Mouse (Mus musculus) intestine, embryonic 15.5 days (tissue): Measurements from ENCODE around the gene Adcy9. TPM values are rescaled to one million over a fixed set of nuclear protein-coding genes. Genes with fewer than 3 reads are reported as not detected.
"Not testable (repeated sequence)": the region's sequence is repeated elsewhere in the genome, so short reads cannot be mapped to it uniquely, and the experiment has no call there.

Experiments
- ATAC-seq: fragments of 200-750 bp; cut with Nextera tagmentation; 2 replicates; pipeline ENCODE4 v1.8.0; 2017; ENCODE audit warnings: moderate TSS enrichment, moderate library complexity
- H3K27ac ChIP-seq: fragments of 300-500 bp; sonication (generic); 2 replicates; pipeline ENCODE4 v1.5.1; 2015; ENCODE audit warnings: mild to moderate bottlenecking, inconsistent platforms
- H3K27me3 ChIP-seq: fragments of 300-500 bp; sonication (generic); replicated peaks from 2 replicates; pipeline ENCODE4 v1.6.1; 2015; ENCODE audit warnings: inconsistent platforms
- H3K36me3 ChIP-seq: fragments of 300-500 bp; sonication (generic); 2 replicates; pipeline ENCODE4 v1.6.1; 2015; ENCODE audit warnings: inconsistent platforms
- H3K4me1 ChIP-seq: fragments of 300-500 bp; sonication (generic); replicated peaks from 2 replicates; pipeline ENCODE4 v1.6.1; 2015; ENCODE audit warnings: inconsistent platforms
- H3K4me2 ChIP-seq: fragments of 300-500 bp; sonication (generic); replicated peaks from 2 replicates; pipeline ENCODE4 v1.6.1; 2015; ENCODE audit warnings: mild to moderate bottlenecking, inconsistent platforms
- H3K4me3 ChIP-seq: fragments of 300-500 bp; sonication (generic); replicated peaks from 2 replicates; pipeline ENCODE4 v1.5.1; 2015; ENCODE audit warnings: inconsistent platforms
- H3K9ac ChIP-seq: fragments of 300-500 bp; sonication (generic); 2 replicates; pipeline ENCODE4 v1.6.1; 2015; ENCODE audit warnings: inconsistent platforms
- H3K9me3 ChIP-seq: fragments of 300-500 bp; sonication (generic); 2 replicates; pipeline ENCODE4 v1.6.1; 2016; ENCODE audit warnings: inconsistent platforms
- WGBS: fragments of 180-500 bp; shearing (Covaris S2); methylation state at CpG from one replicate; pipeline ENCODE4 v1.1.7; 2015; 5-methylcytosine and 5-hydroxymethylcytosine counted together
- polyA plus RNA-seq: library from polyadenylated mRNA; unstranded; fragments of >200 nt; fragmentation: Nextera tagmentation; extraction: Ambion mirVana; gene quantifications from 2 replicates; pipeline ENCODE4 v1.2.1, GENCODE M21; 2015

Gene Adcy9
- polyA plus RNA-seq, 1 experiment from 2014 or later: 1.5 TPM

DNA sequence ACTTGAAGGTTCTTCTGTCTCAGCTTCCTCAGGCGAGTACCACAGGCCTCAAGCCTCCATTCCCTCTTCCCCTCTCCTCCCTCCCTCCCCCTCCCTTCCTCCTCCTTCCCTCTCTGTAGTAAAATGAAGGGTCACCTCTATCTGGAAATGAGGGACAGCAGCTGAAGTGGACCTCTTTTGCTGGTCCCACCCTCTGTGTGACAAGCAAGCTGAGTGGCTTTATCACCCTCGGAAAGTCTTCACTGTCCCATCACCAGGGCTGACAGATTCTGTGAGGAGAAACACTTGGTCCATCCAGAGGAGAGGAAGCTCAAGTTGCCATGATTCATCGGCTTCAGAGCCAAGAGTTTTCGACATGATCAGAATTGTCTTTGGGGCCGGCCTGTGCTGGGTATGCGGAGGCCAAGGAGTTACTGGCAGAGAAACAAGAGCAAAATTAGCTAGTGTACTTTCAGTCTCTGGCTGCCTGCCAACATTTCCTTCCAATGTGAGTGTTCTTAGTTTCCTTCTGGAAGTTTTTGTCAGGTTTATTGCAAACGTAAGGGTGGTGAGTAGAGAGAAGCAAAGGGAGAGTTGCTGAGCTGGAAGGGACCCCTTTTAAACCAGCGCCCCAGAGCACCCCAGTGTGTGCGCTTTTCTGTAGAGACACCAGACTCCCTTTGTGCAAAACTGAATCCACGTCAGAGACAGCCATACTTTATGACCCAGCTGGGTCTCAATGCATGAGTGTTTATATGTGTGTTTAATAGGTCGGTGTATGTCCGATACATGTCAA lies 146.4 kb downstream of the Adcy9 start:
- Histone ChIP-seq H3K27ac (peak overlapping the region; percentile 83), H3K4me2 (no peak overlapping the region), H3K4me1 (peaks cover 22% of the 10 kb centered on the region)

DNA sequence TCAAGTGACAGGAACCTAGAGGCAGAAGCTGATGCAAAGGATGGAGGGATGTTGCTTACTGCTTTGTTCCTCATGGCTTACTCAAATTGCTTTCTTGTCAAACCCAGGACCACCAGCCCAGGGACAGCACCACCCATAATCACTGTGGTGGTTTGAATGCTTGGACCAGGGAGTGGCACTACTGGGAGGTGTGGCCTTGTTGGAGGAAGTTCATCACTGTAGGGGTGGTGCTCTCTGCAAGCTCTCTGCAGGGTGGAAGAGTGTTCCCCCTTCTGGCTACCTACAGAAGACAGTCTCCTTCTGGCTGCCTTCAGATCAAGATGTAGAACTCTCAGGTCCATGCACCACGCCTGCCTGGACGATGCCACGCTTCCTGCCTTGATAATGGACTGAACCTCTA lies 148.0 kb downstream of the Adcy9 start:
- Histone ChIP-seq H3K9me3 (no peaks in the 10 kb centered on the region), H3K4me1 (peaks cover 30% of the 10 kb centered on the region), H3K4me3 (no peak overlapping the region), H3K36me3 (no peaks in the 10 kb centered on the region), H3K27me3 (no peaks in the 10 kb centered on the region), H3K4me2 (no peak overlapping the region), H3K27ac (no peak overlapping the region), H3K9ac (no peak overlapping the region)
- WGBS: 74% methylated on average over 3 of the region's 3 CpGs
- no peak for ATAC-seq

More for the DNA sequence above, 146.4 kb downstream of the Adcy9 start:
- Histone ChIP-seq H3K9me3 (no peaks in the 10 kb centered on the region), H3K27me3 (no peaks in the 10 kb centered on the region), H3K9ac (no peak overlapping the region), H3K4me3 (no peak overlapping the region), H3K36me3 (no peaks in the 10 kb centered on the region)
- peak; percentile 77 for ATAC-seq
- 39% methylated on average over 12 of the region's 12 CpGs for WGBS

DNA sequence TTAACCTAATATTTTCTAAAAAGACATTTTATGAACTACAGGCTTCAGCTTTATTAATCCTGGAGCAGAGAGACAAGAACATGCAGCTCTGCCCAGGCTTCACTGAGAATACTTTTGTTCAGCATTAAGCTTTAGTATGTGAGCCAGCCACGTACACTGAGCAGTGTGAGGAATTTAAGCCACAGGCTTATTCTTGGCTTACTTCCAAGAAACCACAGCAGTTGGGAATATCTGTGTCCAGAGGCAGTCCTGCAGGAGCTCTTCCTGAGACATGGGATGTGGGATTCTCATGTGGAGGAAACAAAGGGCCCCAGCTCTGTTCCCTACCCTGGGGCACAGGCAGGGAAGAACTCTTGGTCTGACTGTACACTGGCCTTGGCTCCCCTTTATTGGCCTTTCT lies 149.4 kb downstream of the Adcy9 start:
- H3K36me3 ChIP-seq: no peaks in the 10 kb centered on the region
- ATAC-seq: peak; percentile 60
- H3K4me2 ChIP-seq: no peak overlapping the region
- H3K4me3 ChIP-seq: no peak overlapping the region
- WGBS: 20% methylated on average over 1 of the region's 1 CpGs
- no peaks in the 10 kb centered on the region for H3K27me3 ChIP-seq
- peak overlapping the region; percentile 75 for H3K27ac ChIP-seq
- no peaks in the 10 kb centered on the region for H3K9me3 ChIP-seq
- H3K4me1 ChIP-seq: peaks cover 30% of the 10 kb centered on the region
- H3K9ac ChIP-seq: no peak overlapping the region

DNA sequence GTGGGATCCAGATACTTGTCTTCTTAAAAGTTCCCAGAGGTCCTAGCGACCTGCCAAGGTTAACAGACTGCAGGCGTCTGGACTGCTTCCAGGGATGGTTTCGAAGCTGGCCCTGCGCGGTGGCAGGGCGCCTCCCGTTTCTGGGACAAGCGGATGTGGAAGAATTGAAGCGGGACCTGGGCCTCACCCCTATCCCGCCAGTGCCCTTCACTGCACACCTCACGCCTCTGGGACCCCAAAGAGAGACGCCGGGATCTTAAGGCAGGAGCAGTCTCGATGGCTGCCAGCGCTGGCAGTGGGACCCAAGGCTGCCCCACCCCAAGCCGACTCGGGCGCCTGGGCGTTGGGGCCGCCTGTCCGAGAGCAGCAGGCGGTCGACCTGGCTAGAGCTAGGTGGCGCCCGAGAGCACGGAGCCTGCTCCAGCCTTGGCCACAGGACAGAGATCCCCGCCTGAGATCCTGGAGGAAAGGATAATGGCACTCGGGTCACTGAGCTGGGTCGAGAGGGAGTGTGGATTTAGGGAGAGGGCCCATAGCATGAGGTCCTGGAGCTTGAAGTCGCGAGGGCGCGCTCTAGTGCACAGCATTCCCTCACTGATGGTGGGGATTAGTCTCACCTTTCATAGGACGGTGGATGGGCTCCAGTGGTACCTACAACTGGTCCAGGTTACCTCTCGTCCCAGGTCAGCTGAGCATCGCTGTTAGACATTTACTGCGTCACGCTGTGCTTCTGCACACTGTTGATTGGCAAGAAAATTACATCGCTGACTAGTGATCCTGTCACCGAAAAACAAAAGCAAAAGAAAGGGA lies 152.2 kb downstream of the Adcy9 start:
- Histone ChIP-seq H3K9me3 (no peaks in the 10 kb centered on the region), H3K27ac (peak overlapping the region; percentile 51; the same call in 1 of the 2 replicates), H3K27me3 (no peaks in the 10 kb centered on the region), H3K4me1 (peaks cover 17% of the 10 kb centered on the region; the same call in 1 of the 2 replicates), H3K36me3 (no peaks in the 10 kb centered on the region), H3K9ac (peak overlapping the region; percentile 65), H3K4me3 (peak overlapping the region; percentile 42), H3K4me2 (peak overlapping the region; percentile 94)
- WGBS: 8% methylated on average over 40 of the region's 40 CpGs
- ATAC-seq: peak; percentile 89

DNA sequence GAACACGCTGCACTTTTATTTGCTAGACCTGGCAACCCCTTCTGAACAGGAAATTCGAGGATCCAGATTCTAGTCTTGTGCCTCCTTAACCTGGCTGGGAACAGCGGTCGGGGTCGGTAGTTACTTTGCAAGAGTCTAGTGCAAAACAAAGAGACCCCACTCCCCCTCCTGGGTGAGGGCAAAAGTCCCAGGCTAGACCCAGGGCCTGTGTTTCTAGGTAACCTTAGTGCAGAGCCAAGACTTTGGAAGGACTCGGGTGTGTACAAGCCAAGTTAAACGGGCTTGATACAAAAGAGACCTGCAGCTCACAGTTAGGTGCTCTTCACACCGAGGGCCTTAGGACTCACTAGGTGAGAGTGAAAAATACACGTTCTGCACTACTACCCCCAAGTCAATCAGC lies 152.8 kb downstream of the Adcy9 start:
- Histone ChIP-seq H3K4me3 (peak overlapping the region; percentile 42), H3K36me3 (no peaks in the 10 kb centered on the region), H3K27me3 (no peaks in the 10 kb centered on the region), H3K4me2 (peak overlapping the region; percentile 94), H3K9me3 (no peaks in the 10 kb centered on the region), H3K9ac (peak overlapping the region; percentile 65; the same call in 1 of the 2 replicates), H3K27ac (peak overlapping the region; percentile 51), H3K4me1 (0 out of 2 replicates have a peak, but pooled peaks cover 15% of the 10 kb centered on the region)
- 55% methylated on average over 9 of the region's 9 CpGs for WGBS
- ATAC-seq: no peak; the same call in 1 of the 2 replicates

DNA sequence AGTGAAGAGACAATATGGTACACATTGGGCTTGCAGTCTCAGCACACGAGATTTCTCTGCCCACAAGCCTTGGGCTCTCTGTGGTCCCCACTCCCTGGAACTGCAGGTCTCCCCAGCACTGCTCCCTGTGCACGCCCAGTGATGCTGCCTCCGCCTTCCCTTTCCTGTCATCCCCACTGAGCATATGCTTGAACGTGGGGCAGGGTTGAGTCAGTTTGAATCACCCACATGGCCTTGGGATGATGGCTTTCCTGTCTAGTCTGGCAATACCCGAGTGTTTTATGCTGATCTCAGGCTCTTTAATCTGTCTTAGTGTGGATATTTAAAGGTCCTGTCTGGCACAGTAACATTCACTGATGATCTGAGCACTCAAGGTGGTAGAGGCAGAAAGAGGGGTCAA lies 154.9 kb downstream of the Adcy9 start:
- 46% methylated on average over 5 of the region's 5 CpGs for WGBS
- Histone ChIP-seq H3K9ac (no peak overlapping the region), H3K4me1 (0 out of 2 replicates have a peak, but pooled peaks cover 9% of the 10 kb centered on the region), H3K4me3 (no peak overlapping the region), H3K4me2 (no peak overlapping the region), H3K9me3 (no peaks in the 10 kb centered on the region), H3K27me3 (no peaks in the 10 kb centered on the region), H3K36me3 (no peaks in the 10 kb centered on the region), H3K27ac (no peak overlapping the region)
- ATAC-seq: no peak

DNA sequence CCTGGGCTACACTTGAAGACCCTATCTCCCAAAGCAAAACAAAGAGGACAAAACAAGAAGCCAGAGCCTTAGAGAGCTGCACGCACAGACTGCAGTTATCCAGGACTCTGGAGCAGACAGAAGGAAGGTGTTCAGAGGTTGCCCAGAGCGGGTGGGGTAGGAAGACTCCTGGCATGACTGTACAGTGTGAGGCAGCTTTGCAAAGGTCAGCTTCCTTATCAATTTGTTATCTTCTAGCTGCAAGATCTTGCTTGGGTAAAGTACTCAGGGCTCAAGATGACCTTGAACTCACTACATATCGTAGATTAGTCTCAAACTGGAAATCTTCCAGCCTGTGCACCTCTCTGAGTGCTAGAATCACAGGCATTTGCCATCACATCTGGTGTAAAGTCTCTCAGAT lies 156.8 kb downstream of the Adcy9 start:
- H3K36me3 ChIP-seq: no peaks in the 10 kb centered on the region
- no peak overlapping the region for H3K4me3 ChIP-seq
- no peak overlapping the region for H3K4me2 ChIP-seq
- no peak overlapping the region for H3K9ac ChIP-seq
- H3K9me3 ChIP-seq: no peaks in the 10 kb centered on the region
- 61% methylated on average over 3 of the region's 3 CpGs for WGBS
- 0 out of 2 replicates have a peak, but pooled peaks cover 8% of the 10 kb centered on the region for H3K4me1 ChIP-seq
- no peaks in the 10 kb centered on the region for H3K27me3 ChIP-seq
- H3K27ac ChIP-seq: no peak overlapping the region
- peak; percentile 75 for ATAC-seq

DNA sequence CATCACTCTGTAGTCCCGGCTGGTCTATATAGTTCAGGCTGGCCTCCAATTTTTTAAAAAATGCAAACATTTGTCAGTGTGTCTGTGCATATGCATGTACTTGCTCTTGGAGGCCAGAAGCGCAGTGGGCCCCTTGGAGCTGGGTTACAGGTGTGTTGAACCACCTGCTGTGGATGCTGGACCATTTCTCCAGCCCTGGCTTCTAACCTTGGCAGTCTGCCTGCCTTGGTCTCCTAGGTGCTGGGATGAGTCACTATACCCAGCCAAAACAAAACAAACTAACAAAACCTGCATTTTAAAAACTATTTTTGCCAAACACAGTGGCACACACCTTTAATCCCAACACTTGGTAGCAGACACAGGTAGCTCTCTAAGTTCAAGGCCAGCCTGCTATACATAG lies 162.8 kb downstream of the Adcy9 start:
- Histone ChIP-seq H3K9me3 (no peaks in the 10 kb centered on the region), H3K9ac (no peak overlapping the region), H3K4me2 (no peak overlapping the region), H3K27ac (no peak overlapping the region), H3K4me1 (no peaks in the 10 kb centered on the region), H3K36me3 (no peaks in the 10 kb centered on the region), H3K27me3 (no peaks in the 10 kb centered on the region), H3K4me3 (no peak overlapping the region)
- no peak for ATAC-seq
- WGBS: 85% methylated on average over 2 of the region's 2 CpGs

DNA sequence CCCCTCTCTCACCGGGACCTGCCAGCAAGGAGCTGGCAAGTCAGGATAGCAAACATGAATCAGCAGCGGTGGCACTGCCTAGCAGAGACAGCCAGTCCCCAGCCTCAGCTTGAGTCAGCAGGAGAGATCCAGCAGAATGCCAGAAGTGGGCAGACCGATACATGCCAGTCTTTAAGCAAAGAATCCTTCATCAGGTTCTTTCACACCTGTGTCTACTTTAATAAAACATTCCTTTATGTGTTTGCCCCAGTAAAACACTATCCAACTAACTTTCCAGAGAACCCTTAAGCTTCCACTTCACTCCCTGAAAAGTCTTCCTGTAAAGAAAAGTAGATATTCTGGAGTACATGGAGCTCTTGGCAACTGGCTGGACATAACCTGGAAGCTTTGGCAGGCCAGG lies 171.5 kb downstream of the Adcy9 start:
- 87% methylated on average over 3 of the region's 3 CpGs for WGBS
- no peaks in the 10 kb centered on the region for H3K27me3 ChIP-seq
- H3K9ac ChIP-seq: no peak overlapping the region
- H3K27ac ChIP-seq: no peak overlapping the region
- H3K9me3 ChIP-seq: 0 out of 2 replicates have a peak, but pooled peaks cover 2% of the 10 kb centered on the region
- H3K4me2 ChIP-seq: no peak overlapping the region
- no peaks in the 10 kb centered on the region for H3K4me1 ChIP-seq
- H3K4me3 ChIP-seq: no peak overlapping the region
- H3K36me3 ChIP-seq: no peaks in the 10 kb centered on the region
- no peak for ATAC-seq

DNA sequence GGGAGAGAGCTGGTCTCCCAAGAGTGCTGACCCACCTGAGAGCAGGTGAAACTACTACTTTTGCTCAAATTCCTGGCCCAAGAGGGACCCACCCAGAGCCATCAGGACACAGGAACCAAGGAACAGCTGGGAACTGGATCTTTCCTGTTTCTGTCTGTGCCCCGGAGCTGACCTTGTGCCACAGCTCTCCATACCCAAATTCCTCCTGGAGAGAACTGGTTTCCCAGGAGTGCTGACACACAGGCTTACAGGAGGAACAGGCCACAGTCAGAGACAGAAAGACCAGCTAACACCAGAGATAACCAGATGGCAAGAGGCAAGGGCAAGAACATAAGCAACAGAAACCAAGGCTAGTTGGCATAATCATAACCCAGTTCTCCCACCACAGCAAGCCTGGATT lies 175.1 kb downstream of the Adcy9 start:
- H3K27ac ChIP-seq, H3K4me2 ChIP-seq, H3K9ac ChIP-seq, H3K4me1 ChIP-seq, H3K9me3 ChIP-seq, H3K36me3 ChIP-seq, H3K27me3 ChIP-seq, ATAC-seq, H3K4me3 ChIP-seq: not testable (repeated sequence)
- 90% methylated on average over 1 of the region's 1 CpGs for WGBS
